Mouse (Mus musculus) urinary bladder, adult 2 months (tissue): ENCODE measurements around the gene Gm21679. TPM values are rescaled to one million over a fixed set of nuclear protein-coding genes. Genes with fewer than 3 reads are reported as not detected.
"Not testable (repeated sequence)": the region's sequence is repeated elsewhere in the genome, so short reads cannot be mapped to it uniquely, and the experiment has no call there.

Source experiments
- DNase-seq: peaks from one replicate; pipeline ENCODE4 v3.0.0; 2022; ENCODE audit warnings: low spot score
- polyA plus RNA-seq: library from polyadenylated mRNA; depleted of rRNA; stranded (reverse); fragments of >200 nt; gene quantifications from 2 replicates; pipeline ENCODE4 v1.2.3, GENCODE M21; 2012; rRNA removed

Gm21679 gene
- not detected in 2 replicates for polyA plus RNA-seq

DNA sequence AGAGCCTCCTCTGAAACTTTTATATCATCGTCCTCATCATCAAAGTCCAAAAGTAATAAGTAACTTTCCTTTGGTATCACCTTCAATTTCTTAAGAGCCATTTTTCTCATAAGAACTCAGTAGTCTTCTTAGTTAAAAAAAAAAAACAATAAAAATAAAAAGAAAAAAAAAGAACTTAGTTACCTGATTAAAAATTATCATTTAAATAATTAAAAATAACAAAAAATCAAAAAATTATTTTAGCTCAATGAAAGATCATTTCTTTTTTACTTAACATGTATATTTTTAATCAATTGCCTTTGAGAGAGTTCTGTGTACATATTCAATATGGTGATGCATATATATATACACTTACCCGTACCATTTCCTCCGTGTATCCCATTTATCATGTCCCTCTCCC lies at the start of gene Gm21679:
TSS of gene Gm21679 (minus strand) at position 101 of the 400 bp plus-strand sequence.
- DNase-seq: not testable (repeated sequence)
